Mouse (Mus musculus): ENCODE results near the gene Golga2. TPM values are rescaled to one million over a fixed set of nuclear protein-coding genes. Genes with fewer than 3 reads are reported as not detected.

Golga2 gene
- total RNA-seq, 4 experiments from 2014 or later, result 87.7 to 91.0 (median 89.3) TPM

- peak in 1 of 2 experiments; percentile 93 for DNase-seq (ENCODE audit: low spot score in 2 of 2)
Measured at GRCm38 (mm10) chr2:32342539-32343350, 55.6 kb downstream of the Golga2 start.

DNA sequence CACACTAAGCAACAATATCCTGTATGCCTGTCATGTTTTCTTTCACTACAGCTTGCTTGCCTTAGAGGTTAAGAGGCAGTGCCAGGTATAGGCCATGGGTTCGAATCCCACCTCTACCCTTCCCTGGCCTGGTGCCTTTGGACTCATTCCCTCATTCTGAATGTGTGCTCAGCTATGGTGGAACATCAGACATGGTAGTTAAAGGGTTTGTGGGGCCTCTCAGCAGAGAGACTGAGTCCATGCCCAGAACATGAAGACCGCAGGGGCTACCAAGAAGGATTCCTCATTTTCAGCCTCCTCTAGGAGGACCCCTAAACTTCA lies 56.1 kb downstream of the Golga2 start:
- no peak for DNase-seq (ENCODE audit: low spot score in 2 of 2)

DNA sequence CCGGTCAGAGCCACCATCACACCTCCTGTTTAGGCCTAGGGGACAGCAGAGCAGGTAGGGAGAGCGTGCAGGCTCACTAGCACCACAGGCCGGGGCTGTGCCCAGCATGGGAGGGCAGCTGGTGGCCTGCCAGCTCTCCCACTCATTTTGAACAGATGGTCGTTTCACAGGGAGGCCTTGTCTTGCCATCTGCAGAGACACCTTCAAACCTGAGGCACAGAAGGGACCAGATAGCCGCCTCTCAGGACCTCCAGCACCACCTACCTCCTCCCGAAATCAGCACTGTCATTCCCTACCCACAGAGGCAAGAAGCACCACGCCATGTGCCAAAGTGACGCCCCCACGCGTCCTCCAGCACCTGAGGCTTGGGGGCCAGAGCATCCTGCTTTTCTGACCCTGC lies 56.9 kb downstream of the Golga2 start:
- DNase-seq (ENCODE audit: low spot score in 2 of 2), result peak in 1 of 2 experiments; percentile 82

DNA sequence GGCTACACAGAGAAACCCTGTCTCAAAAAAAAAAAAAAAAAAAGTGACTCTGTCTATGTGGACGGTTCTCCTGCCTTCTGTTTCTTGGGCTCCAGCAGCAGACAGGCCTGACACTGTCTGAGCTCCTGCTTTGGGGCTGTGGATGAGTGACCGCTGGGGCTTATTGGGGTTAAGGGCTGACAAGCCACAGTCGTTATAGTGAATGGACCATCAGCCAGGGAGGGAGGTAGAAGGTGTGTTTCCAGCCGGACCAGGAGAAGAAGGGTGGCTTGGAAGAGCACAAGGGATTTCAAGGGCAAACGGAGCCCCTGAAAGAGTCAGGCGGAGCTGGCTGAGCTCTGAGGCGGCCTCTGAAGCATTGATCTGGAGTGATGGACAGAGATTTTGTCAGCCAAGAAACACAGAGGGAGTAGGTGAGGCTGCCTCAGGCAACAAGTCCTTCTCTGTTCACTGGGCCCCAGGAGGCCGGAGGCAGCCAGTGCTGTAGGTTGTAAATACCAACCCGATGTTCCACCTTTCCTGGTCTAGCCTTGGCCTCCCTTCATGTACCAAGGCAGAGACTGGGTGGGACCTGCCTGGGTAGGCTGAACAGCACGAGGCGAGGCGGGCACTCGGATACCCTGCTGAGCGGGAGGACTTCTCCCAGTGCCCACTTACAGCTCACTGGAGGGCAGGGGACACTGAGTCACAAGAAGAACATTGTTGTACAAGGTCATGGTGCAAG lies 57.6 kb downstream of the Golga2 start:
- no peak for DNase-seq (ENCODE audit: low spot score in 2 of 2)

DNA sequence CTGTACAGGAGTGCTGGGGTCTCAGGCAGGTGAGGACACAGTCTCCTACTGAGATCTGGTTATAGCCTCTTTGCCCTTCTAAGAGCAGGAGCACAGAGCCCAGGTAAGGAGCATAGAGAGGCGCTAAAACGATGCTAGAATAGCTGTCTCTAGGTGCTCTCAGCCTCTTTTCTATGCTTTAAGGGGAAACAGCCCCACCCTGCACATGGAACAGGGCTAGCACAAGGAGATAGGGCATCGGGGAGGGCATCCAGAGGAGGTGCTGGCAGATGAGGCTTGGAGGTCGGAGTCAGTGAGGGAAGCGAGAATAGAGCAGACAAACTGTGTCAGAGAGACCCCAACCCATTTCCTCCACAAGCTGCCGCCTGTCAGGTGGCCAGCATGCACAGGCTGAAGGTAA lies 59.8 kb downstream of the Golga2 start:
- DNase-seq (ENCODE audit: low spot score in 2 of 2), result no peak

GRCm38 (mm10) chr2:32348311-32348710 lies 61.1 kb downstream of the Golga2 start:
- peak in 1 of 2 experiments; percentile 82 for DNase-seq (ENCODE audit: low spot score in 2 of 2)

DNA sequence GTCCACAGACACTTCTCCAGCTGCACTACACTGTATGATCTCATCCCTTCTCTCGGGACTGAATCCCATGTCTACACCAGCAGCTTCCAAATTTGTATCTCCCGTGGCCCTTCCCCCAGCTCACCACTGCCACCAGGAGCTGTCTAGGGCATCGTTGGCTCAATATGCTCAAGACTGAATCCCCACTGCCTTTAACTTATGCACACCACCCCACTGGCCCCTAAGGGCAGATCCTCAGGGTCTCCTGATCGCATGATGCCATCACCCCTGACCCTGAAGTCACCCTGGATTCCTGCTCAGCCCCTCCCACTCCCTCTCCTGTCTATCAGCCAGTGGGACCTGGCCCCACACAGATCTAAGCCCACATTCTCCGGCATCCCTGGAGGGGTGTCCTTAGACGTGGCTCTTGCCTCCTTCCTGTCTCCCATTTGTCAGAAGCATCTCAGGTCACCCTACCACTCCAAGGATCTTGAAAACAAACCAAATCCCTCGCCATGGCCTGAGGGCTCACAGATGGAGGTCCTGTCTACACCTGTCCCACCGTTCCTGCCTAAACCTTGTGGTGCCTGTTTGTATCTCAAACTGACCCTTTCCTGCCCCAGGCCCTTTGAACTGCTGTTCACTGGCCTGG lies 62.6 kb downstream of the Golga2 start:
- peak in 1 of 2 experiments; percentile 71 for DNase-seq (ENCODE audit: low spot score in 2 of 2)

DNA sequence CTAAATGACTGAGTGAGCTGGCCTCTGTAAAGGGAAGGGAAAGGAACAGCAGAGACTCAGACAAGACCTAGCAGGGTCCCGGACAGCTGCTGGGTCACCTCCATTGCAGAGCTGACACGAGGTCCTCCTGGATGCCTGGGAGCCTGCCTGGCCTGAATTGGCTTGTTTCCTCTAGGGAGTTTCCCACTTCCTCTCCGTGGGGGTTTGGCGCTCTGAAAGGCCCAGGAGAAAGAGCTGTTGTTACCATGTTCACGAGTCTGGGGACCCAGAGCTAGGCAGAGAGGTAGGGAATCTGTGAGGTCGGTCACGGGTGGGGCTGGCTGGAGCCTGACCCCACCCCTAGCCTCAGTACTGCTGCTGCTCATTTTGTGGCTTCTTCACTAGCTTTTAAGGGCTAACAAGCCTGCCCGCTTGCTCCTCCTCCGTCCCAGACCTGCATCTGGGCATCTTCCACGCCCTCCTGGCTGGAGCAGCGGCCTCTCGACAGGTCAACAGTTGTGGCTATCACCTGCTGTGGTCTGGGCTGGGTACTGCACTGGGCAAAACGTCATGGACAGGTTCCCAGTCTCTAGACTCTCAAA lies 63.4 kb downstream of the Golga2 start:
- no peak for DNase-seq (ENCODE audit: low spot score in 2 of 2)

- DNase-seq (ENCODE audit: low spot score in 2 of 2), result peak in 1 of 2 experiments; percentile 64
Measured at GRCm38 (mm10) chr2:32351471-32351961, 64.3 kb downstream of the Golga2 start.

DNA sequence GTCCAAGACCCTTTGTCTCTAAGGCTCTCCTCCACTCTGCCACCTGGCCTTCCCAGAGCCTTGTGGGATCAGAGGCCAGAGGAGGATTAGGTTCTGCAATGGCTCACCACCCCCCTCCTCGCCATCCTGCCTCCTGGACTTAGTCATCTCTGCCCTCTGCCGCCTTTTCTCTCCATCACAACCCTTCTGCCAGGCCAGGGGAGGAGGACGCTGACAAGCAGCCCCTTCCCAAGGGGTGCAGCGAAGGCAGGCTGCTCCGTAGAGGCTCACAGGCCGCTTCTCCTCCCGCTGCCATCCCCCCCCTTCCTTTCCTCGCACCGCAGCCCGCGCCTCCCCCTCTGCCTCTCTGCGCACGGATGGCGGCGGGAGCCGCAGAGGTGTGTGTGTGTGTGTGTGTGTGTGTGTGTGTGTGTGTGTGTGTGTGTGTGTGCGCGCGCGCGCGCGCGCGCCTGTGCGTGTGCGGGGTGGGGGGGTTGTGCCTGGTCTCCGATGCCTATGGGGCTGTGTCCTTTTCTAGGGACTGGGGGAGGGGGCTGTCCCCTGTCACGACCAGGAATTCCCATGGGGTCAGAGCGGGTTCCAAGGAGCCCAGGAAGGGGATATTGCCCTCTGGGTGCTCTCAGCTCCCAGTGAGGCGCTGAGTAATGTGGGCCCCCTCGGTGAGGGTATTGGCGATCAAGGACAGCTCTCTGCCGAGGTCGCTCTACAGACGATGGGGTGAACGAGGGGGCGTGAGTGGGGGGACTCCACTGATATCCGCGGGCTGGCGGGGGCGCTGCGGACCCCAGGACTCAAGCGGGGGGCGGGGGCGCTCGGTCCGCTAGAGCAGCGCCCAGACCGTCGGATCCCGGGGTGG lies 65.2 kb downstream of the Golga2 start, which contains the start of gene Ciz1:
Ciz1 (plus strand) TSS at position 177 of the 856 bp plus-strand sequence.
- peak in 1 of 2 experiments; percentile 62 for DNase-seq (ENCODE audit: low spot score in 2 of 2)

DNA sequence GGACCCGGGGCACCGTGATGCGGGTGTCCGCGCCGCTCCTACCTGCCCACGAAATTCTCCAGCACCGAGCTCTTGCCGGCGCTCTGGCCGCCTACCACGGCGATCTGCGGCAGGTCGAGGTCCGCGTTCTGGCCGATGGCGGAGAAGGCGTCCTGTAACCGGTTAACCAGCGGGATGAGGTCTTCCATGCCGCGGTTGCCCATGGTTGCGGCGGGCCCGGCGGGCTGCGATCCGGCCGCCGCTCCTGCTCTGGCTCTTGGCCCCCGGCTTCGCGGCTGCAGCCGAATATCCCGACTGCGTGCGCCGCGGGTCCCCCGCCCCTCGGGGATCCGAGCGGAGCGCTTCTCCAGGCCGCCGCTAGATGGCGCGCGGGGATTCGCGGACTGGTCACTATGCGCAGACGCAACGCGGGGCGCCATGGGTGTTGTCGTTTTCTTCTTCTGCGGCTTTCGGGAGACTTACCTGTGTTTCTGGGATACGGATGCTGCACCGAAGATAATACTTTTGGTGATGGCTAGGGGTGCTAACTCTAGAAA lies 65.9 kb downstream of the Golga2 start, which contains the start of gene Dnm1:
Dnm1 (minus strand) TSS at position 332 of the 536 bp plus-strand sequence.
- peak; percentile 80 to 89 for DNase-seq (ENCODE audit: low spot score in 2 of 2)

- no peak for DNase-seq (ENCODE audit: low spot score in 2 of 2)
Measured at GRCm38 (mm10) chr2:32353836-32354235, 66.7 kb downstream of the Golga2 start.

GRCm38 (mm10) chr2:32354336-32354895 lies 67.2 kb downstream of the Golga2 start:
- DNase-seq (ENCODE audit: low spot score in 2 of 2), result no peak

GRCm38 (mm10) chr2:32356216-32356615 lies 69.0 kb downstream of the Golga2 start:
- no peak for DNase-seq (ENCODE audit: low spot score in 2 of 2)

Small RNA genes lying within 50 kb of the gene (microRNA-seq; reads per million reads assigned to microRNA genes)
- 0 reads per million in 2 experiments for gene Gm23363
- gene Mir199b, result 1.1 to 1.8 reads per million in 2 experiments

Other genes starting within 250 kb of the Golga2 start
- gene Fam78a, start 202.5 kb upstream of the Golga2 start, total RNA-seq (2022), result 10 to 100 TPM in 1 of 4 experiments, 1 to 10 TPM in 3; 6.9 to 15.6 (median 8.9) TPM
- gene Plpp7, start 191.9 kb upstream of the Golga2 start, total RNA-seq (2022), result 10 to 100 TPM; 26.8 to 31.7 (median 28.8) TPM
- gene Prrc2b, start 136.3 kb upstream of the Golga2 start, total RNA-seq (2022), result 100 to 1,000 TPM; 248 to 277 (median 262) TPM
- gene Pomt1, start 50.8 kb upstream of the Golga2 start, total RNA-seq (2022), result 10 to 100 TPM; 18.8 to 22.0 (median 19.8) TPM
- gene Uck1, start 27.2 kb upstream of the Golga2 start, total RNA-seq (2022), result 10 to 100 TPM; 42.9 to 51.6 (median 49.4) TPM
- 100 to 1,000 TPM; 204 to 222 (median 213) TPM for gene Swi5, start 691 bp downstream of the Golga2 start, total RNA-seq (2022)
- 10 to 100 TPM; 65.8 to 82.5 (median 75.7) TPM for gene Ciz1, start 64.9 kb downstream of the Golga2 start, total RNA-seq (2022)
- gene Dnm1, start 66.0 kb downstream of the Golga2 start, total RNA-seq (2022), result 1,000 to 10,000 TPM; 1,127 to 1,189 (median 1,146) TPM
- 100 to 1,000 TPM; 226 to 280 (median 259) TPM for gene 1110008P14Rik, start 94.6 kb downstream of the Golga2 start, total RNA-seq (2022)
- gene Lcn2, start 100.9 kb downstream of the Golga2 start, total RNA-seq (2022), result under 1 TPM; 0.50 to 0.81 (median 0.63) TPM
- gene Ptges2, start 108.5 kb downstream of the Golga2 start, total RNA-seq (2022), result 10 to 100 TPM; 46.9 to 51.4 (median 49.9) TPM
- 1 to 10 TPM; 3.8 to 4.1 (median 3.9) TPM for gene Naif1, start 163.1 kb downstream of the Golga2 start, total RNA-seq (2022)
- gene Slc25a25, start 164.1 kb downstream of the Golga2 start, total RNA-seq (2022), result 10 to 100 TPM; 56.5 to 66.1 (median 60.9) TPM
- gene Fam102a, start 247.9 kb downstream of the Golga2 start, total RNA-seq (2022), result 10 to 100 TPM; 69.0 to 78.6 (median 70.5) TPM